Mouse (Mus musculus): ENCODE measurements around the gene 5730522E02Rik. TPM values are rescaled to one million over a fixed set of nuclear protein-coding genes. Genes with fewer than 3 reads are reported as not detected.
A peak's percentile ranks its signal among the peaks of the same experiment; 100 is the strongest.

The 5730522E02Rik gene
- polyA plus RNA-seq, 1 experiment from 2014 or later = 13.4 TPM

DNA sequence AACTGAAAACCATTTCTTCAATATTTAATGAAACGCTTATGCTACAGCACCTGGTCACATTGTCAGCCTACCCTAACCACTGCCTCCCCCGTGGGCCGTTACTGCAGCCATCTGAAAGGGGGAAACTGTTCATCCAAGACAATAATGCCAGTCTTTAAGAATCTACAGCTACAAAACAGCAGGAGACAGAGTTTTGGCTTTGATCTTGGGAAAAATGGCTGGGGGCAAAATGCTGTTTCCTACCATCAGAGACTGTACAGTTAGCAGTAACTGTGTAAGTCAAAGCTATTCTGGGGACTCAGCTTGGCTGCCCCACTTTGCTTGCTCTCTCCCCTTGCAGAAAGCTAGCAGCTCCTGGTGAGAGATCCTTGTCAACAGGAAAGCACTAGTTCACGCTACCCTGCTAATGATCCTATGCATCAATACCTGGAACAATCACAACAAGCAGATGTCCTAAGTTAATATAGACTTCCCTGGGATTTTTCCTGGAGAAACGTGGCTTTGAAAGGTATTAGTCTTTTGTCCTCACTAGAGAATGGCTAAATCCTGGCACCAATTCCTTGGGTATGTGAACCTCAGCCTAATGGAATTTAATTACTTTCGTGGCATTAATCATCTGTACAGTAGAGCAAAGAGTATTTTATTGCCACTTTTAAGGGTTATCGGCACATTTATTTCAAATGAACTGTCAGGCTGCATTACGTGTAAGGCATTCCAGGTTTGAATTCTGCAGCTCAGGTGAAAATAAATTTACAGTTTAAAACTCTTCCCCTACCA, 89.6 kb downstream of the 5730522E02Rik start:
- WGBS = 25% methylated on average over 8 of the region's 8 CpGs
- H3K36me3 ChIP-seq = no peaks in the 10 kb centered on the region
- H3K4me1 ChIP-seq (replicated peaks) = peaks cover 24% of the 10 kb centered on the region
- H3K27ac ChIP-seq (replicated peaks) = peak overlapping the region; percentile 77
- peak overlapping the region; percentile 2 for H3K4me2 ChIP-seq
- no peak overlapping the region for H3K4me3 ChIP-seq
- H3K9ac ChIP-seq = no peak overlapping the region
- peak; percentile 89 for ATAC-seq (ENCODE audit: low read depth)
- H3K27me3 ChIP-seq = no peaks in the 10 kb centered on the region
- no peaks in the 10 kb centered on the region for H3K9me3 ChIP-seq

GRCm38 (mm10) chr11:26117651-26118050, 92.9 kb downstream of the 5730522E02Rik start:
- 42% methylated on average over 4 of the region's 4 CpGs for WGBS
- Histone ChIP-seq H3K9ac (no peak overlapping the region), H3K4me1 (replicated peaks) (peaks cover 24% of the 10 kb centered on the region), H3K9me3 (no peaks in the 10 kb centered on the region), H3K36me3 (no peaks in the 10 kb centered on the region), H3K27me3 (no peaks in the 10 kb centered on the region), H3K27ac (replicated peaks) (no peak overlapping the region), H3K4me2 (no peak overlapping the region), H3K4me3 (no peak overlapping the region)
- no peak for ATAC-seq (ENCODE audit: low read depth)

DNA sequence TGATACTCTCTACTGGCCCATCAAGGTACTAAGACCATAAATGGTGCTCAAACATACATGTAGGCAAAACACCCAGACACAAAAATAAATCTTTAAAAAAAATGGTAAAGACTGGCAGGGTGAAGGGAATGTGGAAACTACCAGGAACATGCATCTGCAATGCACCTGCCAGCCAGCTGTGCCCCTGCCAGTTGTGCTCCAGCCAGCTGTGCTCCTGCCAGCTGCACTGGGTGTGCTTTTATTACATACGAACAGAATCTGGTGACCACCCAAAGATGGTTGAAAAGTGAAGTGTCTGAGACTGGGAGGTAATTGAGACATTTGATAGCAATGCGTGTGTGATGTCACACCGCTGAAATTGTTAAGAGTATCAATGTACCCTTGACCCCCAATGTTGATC, 98.4 kb downstream of the 5730522E02Rik start:
- Histone ChIP-seq H3K4me1 (replicated peaks) (no peaks in the 10 kb centered on the region), H3K4me3 (no peak overlapping the region), H3K4me2 (no peak overlapping the region), H3K36me3 (no peaks in the 10 kb centered on the region), H3K9ac (no peak overlapping the region), H3K27ac (replicated peaks) (no peak overlapping the region), H3K9me3 (no peaks in the 10 kb centered on the region), H3K27me3 (no peaks in the 10 kb centered on the region)
- ATAC-seq (ENCODE audit: low read depth) = no peak
- WGBS = 86% methylated on average over 3 of the region's 3 CpGs

DNA sequence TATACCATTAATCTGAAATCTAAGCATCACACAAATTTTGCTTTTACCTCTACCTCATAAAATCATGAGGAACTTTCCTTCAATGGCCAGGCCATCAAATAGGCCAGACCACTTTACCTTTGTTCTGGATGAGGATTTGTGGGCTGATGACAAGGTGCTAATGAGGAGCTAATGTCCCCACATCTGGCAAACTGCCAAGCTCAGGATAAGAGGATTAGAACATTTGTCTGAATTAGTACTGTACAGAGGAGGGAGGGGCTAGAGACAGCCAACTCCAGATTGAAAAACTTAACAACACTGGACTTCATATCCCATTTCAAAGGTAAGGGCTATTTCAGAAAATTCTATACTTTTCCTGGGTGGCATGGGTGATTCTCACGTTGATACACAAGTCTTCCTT, 101.9 kb downstream of the 5730522E02Rik start:
- no peak overlapping the region for H3K27ac ChIP-seq (replicated peaks)
- WGBS = 79% methylated on average over 1 of the region's 1 CpGs
- H3K9ac ChIP-seq = no peak overlapping the region
- H3K4me2 ChIP-seq = no peak overlapping the region
- no peaks in the 10 kb centered on the region for H3K27me3 ChIP-seq
- H3K9me3 ChIP-seq = no peaks in the 10 kb centered on the region
- 0 out of 2 replicates have a peak, but pooled peaks have one; percentile 53 for ATAC-seq (ENCODE audit: low read depth)
- H3K4me3 ChIP-seq = no peak overlapping the region
- no peaks in the 10 kb centered on the region for H3K36me3 ChIP-seq
- H3K4me1 ChIP-seq (replicated peaks) = peaks cover 7% of the 10 kb centered on the region

DNA sequence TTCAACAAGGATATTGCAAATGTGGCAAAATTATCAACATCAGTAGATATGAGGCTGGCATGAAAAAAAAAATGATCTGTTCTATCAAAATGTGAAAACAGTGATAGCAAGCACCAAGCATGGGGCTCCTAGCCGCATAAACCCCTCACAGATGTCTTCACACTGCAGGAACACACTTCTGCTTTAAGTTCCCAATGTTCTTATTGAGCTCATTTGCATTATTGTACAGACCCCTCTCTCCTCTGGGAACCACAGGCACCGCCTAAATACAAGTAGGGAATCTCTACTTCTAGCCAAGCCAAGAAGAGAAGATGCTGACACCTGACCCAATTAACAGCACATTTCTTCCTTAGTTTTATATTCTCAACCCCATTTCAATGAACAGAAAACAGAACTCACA, 105.9 kb downstream of the 5730522E02Rik start:
- 26% methylated on average over 2 of the region's 2 CpGs for WGBS
- Histone ChIP-seq H3K27ac (replicated peaks) (no peak overlapping the region), H3K9me3 (no peaks in the 10 kb centered on the region), H3K4me1 (replicated peaks) (peaks cover 15% of the 10 kb centered on the region), H3K27me3 (no peaks in the 10 kb centered on the region), H3K36me3 (no peaks in the 10 kb centered on the region), H3K9ac (no peak overlapping the region), H3K4me3 (no peak overlapping the region), H3K4me2 (no peak overlapping the region)
- ATAC-seq (ENCODE audit: low read depth) = no peak; the same call in 1 of the 2 replicates

GRCm38 (mm10) chr11:26103698-26104097, 106.9 kb downstream of the 5730522E02Rik start:
- Histone ChIP-seq H3K4me1 (replicated peaks) (peaks cover 15% of the 10 kb centered on the region), H3K27ac (replicated peaks) (peak overlapping the region; percentile 42; the same call in 1 of the 2 replicates), H3K36me3 (no peaks in the 10 kb centered on the region), H3K4me3 (peak overlapping the region; percentile 23), H3K9ac (0 out of 2 replicates have a peak overlapping the region, but pooled peaks have one; percentile 34), H3K9me3 (no peaks in the 10 kb centered on the region), H3K27me3 (no peaks in the 10 kb centered on the region), H3K4me2 (peak overlapping the region; percentile 51)
- 1% methylated on average over 8 of the region's 8 CpGs for WGBS
- peak; percentile 53; the same call in 1 of the 2 replicates for ATAC-seq (ENCODE audit: low read depth)

DNA sequence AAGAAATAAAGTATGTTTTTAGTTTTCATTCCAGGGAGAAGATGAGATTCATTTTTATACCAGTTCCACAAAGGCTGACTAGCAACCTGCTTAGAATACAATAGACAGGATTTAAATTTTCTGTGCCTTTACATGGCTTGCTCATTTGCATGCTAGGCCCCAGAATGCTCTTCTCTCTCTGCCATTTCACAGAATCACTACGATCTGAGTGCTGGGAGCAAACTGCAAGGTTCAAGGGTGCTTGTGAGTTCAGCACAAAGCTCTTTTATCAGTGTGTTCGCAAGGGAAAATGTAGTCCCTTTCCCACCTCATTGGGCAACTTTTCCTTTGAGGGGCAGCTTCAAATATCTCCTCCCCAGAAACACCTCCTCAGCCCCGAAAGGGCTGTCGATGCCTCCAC, 107.7 kb downstream of the 5730522E02Rik start:
- 12% methylated on average over 4 of the region's 4 CpGs for WGBS
- peak overlapping the region; percentile 51 for H3K4me2 ChIP-seq
- H3K4me1 ChIP-seq (replicated peaks) = peaks cover 15% of the 10 kb centered on the region
- 0 out of 2 replicates have a peak overlapping the region, but pooled peaks have one; percentile 2 for H3K4me3 ChIP-seq
- ATAC-seq (ENCODE audit: low read depth) = no peak
- H3K36me3 ChIP-seq = no peaks in the 10 kb centered on the region
- H3K27me3 ChIP-seq = no peaks in the 10 kb centered on the region
- H3K9ac ChIP-seq = peak overlapping the region; percentile 45; the same call in 1 of the 2 replicates
- H3K27ac ChIP-seq (replicated peaks) = peak overlapping the region; percentile 76
- H3K9me3 ChIP-seq = no peaks in the 10 kb centered on the region

DNA sequence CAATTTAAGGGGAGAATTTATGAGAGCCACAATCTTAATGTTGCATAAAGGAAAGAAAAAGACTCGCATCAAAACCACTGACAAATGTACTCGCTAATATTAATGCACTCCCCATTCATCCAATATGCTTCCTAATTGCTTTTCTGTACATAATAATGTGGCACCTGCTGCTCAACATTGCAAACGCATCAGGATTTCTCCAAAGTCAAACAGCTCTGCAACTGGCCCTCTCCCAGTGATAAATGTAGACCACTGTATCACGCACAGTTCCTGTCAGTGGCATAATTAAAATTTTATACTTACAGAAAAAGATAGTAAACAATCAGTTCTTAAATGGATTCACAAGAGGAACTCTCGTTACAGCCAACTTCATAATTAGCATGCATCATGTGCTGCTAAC, 110.5 kb downstream of the 5730522E02Rik start:
- Histone ChIP-seq H3K4me1 (replicated peaks) (peaks cover 20% of the 10 kb centered on the region), H3K36me3 (no peaks in the 10 kb centered on the region), H3K4me3 (no peak overlapping the region), H3K9me3 (no peaks in the 10 kb centered on the region), H3K9ac (no peak overlapping the region), H3K4me2 (no peak overlapping the region), H3K27me3 (no peaks in the 10 kb centered on the region), H3K27ac (replicated peaks) (no peak overlapping the region)
- WGBS = 41% methylated on average over 5 of the region's 5 CpGs
- ATAC-seq (ENCODE audit: low read depth) = no peak

DNA sequence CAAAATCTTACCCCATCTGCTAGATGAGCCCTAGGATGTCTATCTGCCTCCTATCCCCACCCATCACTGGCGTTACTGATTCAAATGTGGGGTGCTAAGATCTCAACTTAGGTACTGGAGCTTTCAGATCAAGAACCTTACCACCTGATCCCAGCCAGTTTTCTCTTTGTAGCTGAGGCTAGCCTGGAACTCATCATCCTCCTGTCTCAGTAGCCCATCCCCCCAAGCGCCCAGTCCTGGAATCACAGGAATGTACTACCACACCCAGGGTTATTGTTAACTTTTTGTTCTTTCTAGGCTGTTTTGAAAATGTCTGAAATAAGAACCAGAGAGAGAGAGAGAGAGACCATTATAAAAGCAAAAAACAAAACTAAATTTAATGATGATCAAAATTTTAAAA, 111.6 kb downstream of the 5730522E02Rik start:
- peaks cover 16% of the 10 kb centered on the region for H3K4me1 ChIP-seq (replicated peaks)

DNA sequence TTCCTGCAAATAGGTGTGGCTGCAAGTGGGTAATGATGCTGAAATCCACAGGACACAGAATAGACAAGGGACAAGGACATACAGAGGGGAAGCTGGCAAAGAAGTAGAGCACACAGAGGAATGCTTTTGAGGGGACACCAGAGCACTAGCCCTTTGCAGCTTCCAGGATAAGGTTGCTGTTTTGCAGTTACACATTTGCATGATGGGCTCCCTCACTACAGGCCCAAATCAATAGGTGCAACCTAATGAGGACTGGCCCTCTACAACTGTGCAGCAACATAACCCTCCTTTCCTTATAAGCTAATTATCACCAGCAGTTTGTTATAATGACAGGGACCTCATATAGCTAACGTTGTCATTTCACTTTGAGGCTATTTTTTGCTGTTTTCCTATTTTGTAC, 114.5 kb downstream of the 5730522E02Rik start:
- no peak overlapping the region for H3K9ac ChIP-seq
- ATAC-seq (ENCODE audit: low read depth) = no peak
- H3K27ac ChIP-seq (replicated peaks) = no peak overlapping the region
- no peak overlapping the region for H3K4me3 ChIP-seq
- no peaks in the 10 kb centered on the region for H3K27me3 ChIP-seq
- peaks cover 5% of the 10 kb centered on the region; the same call in 1 of the 2 replicates for H3K4me1 ChIP-seq (replicated peaks)
- 56% methylated on average over 1 of the region's 1 CpGs for WGBS
- no peaks in the 10 kb centered on the region for H3K9me3 ChIP-seq
- H3K4me2 ChIP-seq = no peak overlapping the region
- no peaks in the 10 kb centered on the region for H3K36me3 ChIP-seq

More for the DNA sequence above, 111.6 kb downstream of the 5730522E02Rik start:
- Histone ChIP-seq H3K4me3 (no peak overlapping the region), H3K27ac (replicated peaks) (no peak overlapping the region), H3K36me3 (no peaks in the 10 kb centered on the region), H3K4me2 (no peak overlapping the region), H3K9me3 (no peaks in the 10 kb centered on the region), H3K9ac (no peak overlapping the region), H3K27me3 (no peaks in the 10 kb centered on the region)
- no peak for ATAC-seq (ENCODE audit: low read depth)
- 89% methylated on average over 2 of the region's 2 CpGs for WGBS

DNA sequence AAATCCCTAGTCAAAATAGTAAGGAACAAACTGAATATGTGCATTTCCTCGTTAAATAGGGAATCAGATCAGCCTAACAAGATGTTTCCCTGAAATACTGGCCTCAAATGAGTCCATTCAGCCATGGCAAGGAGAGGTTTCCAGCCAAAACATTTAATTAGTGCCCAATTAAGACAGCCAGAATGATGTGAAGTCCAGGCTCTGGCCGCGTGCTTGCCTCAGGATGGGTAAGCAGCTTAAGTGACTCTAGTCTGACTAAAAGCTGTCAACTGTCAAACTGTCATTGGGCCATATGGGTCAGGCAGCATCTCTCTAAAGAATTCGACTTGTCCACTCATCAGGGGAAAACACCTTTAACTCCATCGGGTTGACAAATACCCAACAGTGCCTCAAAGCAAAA, 121.6 kb downstream of the 5730522E02Rik start:
- Histone ChIP-seq H3K36me3 (no peaks in the 10 kb centered on the region), H3K9me3 (no peaks in the 10 kb centered on the region), H3K4me1 (replicated peaks) (peaks cover 8% of the 10 kb centered on the region; the same call in 1 of the 2 replicates), H3K9ac (no peak overlapping the region), H3K27me3 (no peaks in the 10 kb centered on the region), H3K4me2 (no peak overlapping the region), H3K27ac (replicated peaks) (no peak overlapping the region), H3K4me3 (no peak overlapping the region)
- ATAC-seq (ENCODE audit: low read depth) = no peak
- 69% methylated on average over 5 of the region's 5 CpGs for WGBS

DNA sequence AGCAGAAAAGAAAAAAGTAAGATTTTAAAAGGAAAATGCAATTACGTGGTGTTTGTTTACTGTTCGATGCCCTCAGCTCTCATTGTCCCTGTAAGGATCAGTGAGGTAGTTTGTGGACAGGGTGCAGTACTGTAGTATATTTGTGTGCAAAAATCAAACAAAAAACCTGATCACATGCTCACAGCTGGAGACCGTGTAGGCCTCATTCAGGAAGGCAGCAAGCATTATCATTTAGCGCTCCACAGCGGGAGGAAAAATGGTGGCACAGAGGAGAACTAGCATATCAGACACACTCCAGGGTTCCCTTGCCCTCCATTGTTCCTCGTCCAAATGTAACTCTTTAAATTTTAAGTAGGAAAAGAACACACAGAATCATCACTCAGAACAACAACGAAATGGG, 123.9 kb downstream of the 5730522E02Rik start:
- no peaks in the 10 kb centered on the region for H3K9me3 ChIP-seq
- no peak overlapping the region for H3K4me2 ChIP-seq
- no peak overlapping the region for H3K4me3 ChIP-seq
- peaks cover 8% of the 10 kb centered on the region; the same call in 1 of the 2 replicates for H3K4me1 ChIP-seq (replicated peaks)
- H3K27me3 ChIP-seq = no peaks in the 10 kb centered on the region
- peak; percentile 43 for ATAC-seq (ENCODE audit: low read depth)
- H3K27ac ChIP-seq (replicated peaks) = peak overlapping the region; percentile 6; the same call in 1 of the 2 replicates
- 45% methylated on average over 7 of the region's 7 CpGs for WGBS
- H3K36me3 ChIP-seq = no peaks in the 10 kb centered on the region
- H3K9ac ChIP-seq = no peak overlapping the region
